ENCODE assay signal across 10 mouse cellular contexts in the genomic region with DNA sequence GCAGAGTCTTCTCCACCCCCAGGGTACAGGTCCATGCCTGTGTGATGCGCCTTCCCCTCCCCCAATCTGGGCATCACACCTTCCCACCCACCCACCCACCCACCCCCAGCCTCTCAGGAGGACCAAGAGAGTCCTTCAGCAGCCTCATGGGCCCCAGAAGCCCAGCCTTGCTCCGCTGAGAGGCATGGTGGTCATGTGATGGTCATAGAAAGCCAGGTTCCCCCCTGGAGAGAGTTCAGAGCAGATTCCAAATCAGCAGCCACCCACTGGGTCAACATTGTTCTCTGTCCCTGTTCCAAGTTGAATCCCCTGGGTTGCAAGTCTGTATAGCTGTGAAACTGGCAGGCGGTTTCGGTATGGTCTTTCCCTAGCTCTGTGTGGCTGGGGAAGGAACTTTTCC.
DNase-seq lines count a peak whose midpoint lies in the region; ATAC-seq and TF ChIP-seq lines count a peak whose summit lies in the region.
"Had no signal": no experiment of that assay in that cellular context is flagged by ENCODE, and none has a peak within 500 bp of the region (broad histone marks: within the 10 kb centered on the region; RNA-seq: fewer than 3 reads in every experiment).

No protein-coding gene starts in this region.

- no peak for ATAC-seq in forebrain, embryonic 16.5 days
- ATAC-seq in midbrain, embryonic 11.5 days (ENCODE audit: low FRiP score) = no peak
- ATAC-seq in kidney, embryonic 15.5 days (replicated peaks; ENCODE audit: low FRiP score) = no peak
- no peak for ATAC-seq in granulocyte monocyte progenitor cell, adult 5-6 weeks (replicated peaks; ENCODE audit: poor library complexity, severe bottlenecking)

- peak overlapping the region; percentile 98 for H3K27ac ChIP-seq in left cerebral cortex, adult 2 months
- no peak overlapping the region for H3K27ac ChIP-seq in forebrain, embryonic 16.5 days (ENCODE audit: low read length)
- H3K27ac ChIP-seq in midbrain, embryonic 11.5 days (ENCODE audit: low read depth, low read length) = no peak overlapping the region
- H3K27ac ChIP-seq in olfactory bulb, adult 2 months (ENCODE audit: insufficient read depth, low read depth, low read length) = no peak overlapping the region
- no peak overlapping the region for H3K27ac ChIP-seq in kidney, embryonic 15.5 days

- no peak for DNase-seq in left cerebral cortex, adult 2 months (ENCODE audit: extremely low spot score in 1 of 2, low spot score in 2 of 2)
- no peak for DNase-seq in left cerebral cortex, postnatal 10 days (ENCODE audit: extremely low spot score in 1 of 2, low spot score in 2 of 2)
- DNase-seq in midbrain, embryonic 11.5 days (ENCODE audit: low spot score, missing footprints) = no peak
- DNase-seq in heart, postnatal 4 days = no peak
- DNase-seq: lung, postnatal 36 days had no signal

- H3K9me3 ChIP-seq in forebrain, embryonic 16.5 days (ENCODE audit: control insufficient read depth, low read length) = no peaks in the 10 kb centered on the region
- no peaks in the 10 kb centered on the region for H3K9me3 ChIP-seq in midbrain, embryonic 11.5 days (ENCODE audit: control insufficient read depth, low read length)
- H3K9me3 ChIP-seq in kidney, embryonic 15.5 days (replicated peaks) = no peaks in the 10 kb centered on the region

- TF ChIP-seq CTCF in left cerebral cortex, adult 2 months (IDR thresholded peaks at IDR 0.05) = no peak
- TF ChIP-seq CTCF in olfactory bulb, adult 2 months (IDR thresholded peaks at IDR 0.05; ENCODE audit: insufficient read depth, low read depth, low read length) = no peak

- 63% methylated on average over 4 of the region's 4 CpGs for WGBS in forebrain, embryonic 16.5 days
- WGBS in midbrain, embryonic 11.5 days = 73% methylated on average over 4 of the region's 4 CpGs
- 67% methylated on average over 4 of the region's 4 CpGs for WGBS in olfactory bulb, adult 2 months
- 92% methylated on average over 4 of the region's 4 CpGs for WGBS in kidney, embryonic 15.5 days

- H3K4me2 ChIP-seq in forebrain, embryonic 16.5 days (ENCODE audit: low read length) = peak overlapping the region; percentile 79
- peak overlapping the region; percentile 85 for H3K4me2 ChIP-seq in midbrain, embryonic 11.5 days
- H3K4me2 ChIP-seq in kidney, embryonic 15.5 days = no peak overlapping the region

- no peaks in the 10 kb centered on the region for H3K27me3 ChIP-seq in forebrain, embryonic 16.5 days (replicated peaks; ENCODE audit: control insufficient read depth, insufficient read depth, low read length)
- H3K27me3 ChIP-seq in midbrain, embryonic 11.5 days (ENCODE audit: control insufficient read depth, insufficient read depth, low read length) = no peaks in the 10 kb centered on the region
- peaks cover 17% of the 10 kb centered on the region for H3K27me3 ChIP-seq in kidney, embryonic 15.5 days

- H3K36me3 ChIP-seq in forebrain, embryonic 16.5 days (ENCODE audit: control insufficient read depth, insufficient read depth) = no peaks in the 10 kb centered on the region
- H3K36me3 ChIP-seq in midbrain, embryonic 11.5 days (ENCODE audit: control insufficient read depth, insufficient read depth, low read length) = no peaks in the 10 kb centered on the region
- no peaks in the 10 kb centered on the region for H3K36me3 ChIP-seq in kidney, embryonic 15.5 days

- TF ChIP-seq POLR2A in olfactory bulb, adult 2 months (IDR thresholded peaks at IDR 0.05; ENCODE audit: insufficient read depth, low read depth, low read length) = no peak

- H3K9ac ChIP-seq in forebrain, embryonic 16.5 days (replicated peaks; ENCODE audit: low read depth, low read length) = 0 out of 2 replicates have a peak overlapping the region, but pooled peaks have one; percentile 15
- no peak overlapping the region for H3K9ac ChIP-seq in midbrain, embryonic 11.5 days (ENCODE audit: low read length)
- no peak overlapping the region for H3K9ac ChIP-seq in kidney, embryonic 15.5 days

- intact Hi-C loops in left cerebral cortex, adult 2 months (cut with DNase I) = loop anchor here (2.0 kb wide), 4 partner anchors 31 to 131 kb away; no protein-coding TSS in a partner anchor
- intact Hi-C loops in left cerebral cortex, postnatal 10 days (cut with DNase I) = loop anchor here (10.0 kb wide), 1 partner anchor 129 kb away; no protein-coding TSS in a partner anchor

- peaks cover 45% of the 10 kb centered on the region for H3K4me1 ChIP-seq in forebrain, embryonic 16.5 days (replicated peaks; ENCODE audit: control insufficient read depth, insufficient read depth, low read length)
- peaks cover 17% of the 10 kb centered on the region for H3K4me1 ChIP-seq in midbrain, embryonic 11.5 days (ENCODE audit: control insufficient read depth, insufficient read depth, low read length)
- peaks cover 48% of the 10 kb centered on the region for H3K4me1 ChIP-seq in olfactory bulb, adult 2 months (ENCODE audit: control insufficient read depth, insufficient read depth, low read length)
- peaks cover 19% of the 10 kb centered on the region for H3K4me1 ChIP-seq in kidney, embryonic 15.5 days

- H3K4me3 ChIP-seq in left cerebral cortex, adult 2 months = peak overlapping the region; percentile 78
- peak overlapping the region; percentile 67 for H3K4me3 ChIP-seq in forebrain, embryonic 16.5 days (replicated peaks; ENCODE audit: low read length)
- H3K4me3 ChIP-seq in midbrain, embryonic 11.5 days (ENCODE audit: low read depth, low read length) = peak overlapping the region; percentile 3; the same call in 1 of the 2 replicates
- peak overlapping the region; percentile 54 for H3K4me3 ChIP-seq in olfactory bulb, adult 2 months (ENCODE audit: insufficient read depth, low read depth, low read length)
- no peak overlapping the region for H3K4me3 ChIP-seq in kidney, embryonic 15.5 days (replicated peaks)
- H3K4me3 ChIP-seq: myocyte had no signal
